Mouse (Mus musculus): Measurements from ENCODE around the gene Fam184a.
"Not testable (repeated sequence)": the region's sequence is repeated elsewhere in the genome, so short reads cannot be mapped to it uniquely, and the experiment has no call there.

Gene Fam184a

GRCm38 (mm10) chr10:53691263-53691662 is 59.7 kb downstream of the Fam184a start:
- DNase-seq (ENCODE audit: low read depth, low spot score): no peak

- no peak for DNase-seq (ENCODE audit: low read depth, low spot score)
Observed at GRCm38 (mm10) chr10:53688952-53689584, 61.9 kb downstream of the Fam184a start.

- no peak for DNase-seq (ENCODE audit: low read depth, low spot score)
Observed at GRCm38 (mm10) chr10:53688533-53688932, 62.4 kb downstream of the Fam184a start.

- no peak for DNase-seq (ENCODE audit: low read depth, low spot score)
Observed at GRCm38 (mm10) chr10:53687888-53688287, 63.0 kb downstream of the Fam184a start.

GRCm38 (mm10) chr10:53685806-53686205 is 65.1 kb downstream of the Fam184a start:
- no peak for DNase-seq (ENCODE audit: low read depth, low spot score)

GRCm38 (mm10) chr10:53683226-53683625 is 67.7 kb downstream of the Fam184a start:
- DNase-seq (ENCODE audit: low read depth, low spot score): no peak

GRCm38 (mm10) chr10:53679690-53680557 is 71.0 kb downstream of the Fam184a start:
- DNase-seq (ENCODE audit: low read depth, low spot score): no peak

GRCm38 (mm10) chr10:53661788-53662187 is 89.1 kb downstream of the Fam184a start:
- DNase-seq (ENCODE audit: low read depth, low spot score): no peak

- DNase-seq (ENCODE audit: low read depth, low spot score): not testable (repeated sequence)
Observed at GRCm38 (mm10) chr10:53654239-53654638, 96.7 kb downstream of the Fam184a start.

- peak; percentile 50 for DNase-seq (ENCODE audit: low read depth, low spot score)
Observed at GRCm38 (mm10) chr10:53650683-53651082, 100.2 kb downstream of the Fam184a start.

- peak; percentile 27 for DNase-seq (ENCODE audit: low read depth, low spot score)
Observed at GRCm38 (mm10) chr10:53641507-53641906, 109.4 kb downstream of the Fam184a start.

- DNase-seq (ENCODE audit: low read depth, low spot score): no peak
Observed at GRCm38 (mm10) chr10:53635246-53635971, 115.5 kb downstream of the Fam184a start.

GRCm38 (mm10) chr10:53634160-53634559 is 116.8 kb downstream of the Fam184a start:
- DNase-seq (ENCODE audit: low read depth, low spot score): no peak

- not testable (repeated sequence) for DNase-seq (ENCODE audit: low read depth, low spot score)
Observed at GRCm38 (mm10) chr10:53630339-53630738, 120.6 kb downstream of the Fam184a start, which contains the start of gene Mcm9. Gene Mcm9 (minus strand): TSS chr10:53630439.

GRCm38 (mm10) chr10:53629918-53630250 is 121.0 kb downstream of the Fam184a start:
- DNase-seq (ENCODE audit: low read depth, low spot score): peak; percentile 95

GRCm38 (mm10) chr10:53629247-53629917 is 121.5 kb downstream of the Fam184a start:
- peak; percentile 96 for DNase-seq (ENCODE audit: low read depth, low spot score)

- DNase-seq (ENCODE audit: low read depth, low spot score): no peak
Observed at GRCm38 (mm10) chr10:53615850-53616616, 134.9 kb downstream of the Fam184a start.

GRCm38 (mm10) chr10:53613955-53614354 is 137.0 kb downstream of the Fam184a start:
- no peak for DNase-seq (ENCODE audit: low read depth, low spot score)

- no peak for DNase-seq (ENCODE audit: low read depth, low spot score)
Observed at GRCm38 (mm10) chr10:53612172-53612571, 138.8 kb downstream of the Fam184a start.

GRCm38 (mm10) chr10:53608274-53608673 is 142.6 kb downstream of the Fam184a start:
- DNase-seq (ENCODE audit: low read depth, low spot score): no peak

- no peak for DNase-seq (ENCODE audit: low read depth, low spot score)
Observed at GRCm38 (mm10) chr10:53605328-53605727, 145.6 kb downstream of the Fam184a start.
